Mouse (Mus musculus): Measurements from ENCODE around the gene Rpp25l.

The Rpp25l gene

GRCm38 (mm10) chr4:41671500-41671899 lies 41.8 kb downstream of the Rpp25l start:
- DNase-seq (ENCODE audit: low read depth, low spot score), result no peak

GRCm38 (mm10) chr4:41670836-41671235 lies 42.5 kb downstream of the Rpp25l start:
- no peak for DNase-seq (ENCODE audit: low read depth, low spot score)

- no peak for DNase-seq (ENCODE audit: low read depth, low spot score)
These were observed 46.7 kb downstream of the Rpp25l start for GRCm38 (mm10) chr4:41666646-41667045.

- DNase-seq (ENCODE audit: low read depth, low spot score), result no peak
These were observed 48.2 kb downstream of the Rpp25l start for GRCm38 (mm10) chr4:41665009-41665675.

GRCm38 (mm10) chr4:41664533-41664932 lies 48.8 kb downstream of the Rpp25l start:
- no peak for DNase-seq (ENCODE audit: low read depth, low spot score)

- DNase-seq (ENCODE audit: low read depth, low spot score), result no peak
These were observed 49.7 kb downstream of the Rpp25l start for GRCm38 (mm10) chr4:41663614-41664013.

GRCm38 (mm10) chr4:41662723-41663122 lies 50.6 kb downstream of the Rpp25l start:
- DNase-seq (ENCODE audit: low read depth, low spot score), result no peak

All from retina, postnatal 7 days (tissue).